8 mouse cellular contexts compared by ENCODE assay signal in the genomic region with DNA sequence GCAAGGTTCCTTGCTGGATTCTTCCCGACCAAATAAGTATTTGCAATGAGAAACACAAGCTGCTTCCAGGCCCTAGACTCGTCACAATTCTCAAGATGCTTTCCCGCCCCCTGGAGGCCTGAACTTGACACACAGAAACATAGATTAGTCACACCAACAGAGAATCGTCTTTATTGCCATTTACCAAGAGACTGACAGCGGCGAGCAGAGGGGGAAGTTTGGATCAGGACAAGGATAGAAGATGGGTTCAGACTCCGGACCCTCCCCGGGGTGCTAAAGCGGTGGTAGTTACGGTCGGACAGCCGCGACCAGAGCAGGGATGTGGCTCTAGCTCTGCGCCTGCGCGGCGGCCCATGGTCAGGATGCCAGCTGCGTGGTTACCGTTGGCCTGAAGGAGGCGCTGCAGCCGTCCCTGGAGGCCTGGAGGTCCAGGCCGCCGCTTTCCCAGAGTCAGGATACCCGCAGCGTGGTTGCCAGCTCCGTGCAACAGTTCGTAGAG. TPM values are rescaled to one million over a fixed set of nuclear protein-coding genes. Genes with fewer than 3 reads are reported as not detected.
DNase-seq lines count a peak whose midpoint lies in the region; ATAC-seq and TF ChIP-seq lines count a peak whose summit lies in the region.

No protein-coding gene starts in this region.

- under 1% methylated on average over 27 of the region's 27 CpGs for WGBS in lung, embryonic 15.5 days
- 1% methylated on average over 27 of the region's 27 CpGs for WGBS in thymus, adult 2 months

- TF ChIP-seq CTCF in thymus, adult 2 months (IDR thresholded peaks at IDR 0.05; ENCODE audit: borderline replicate concordance, control insufficient read depth, extremely low read depth, insufficient read depth, low read length, poor library complexity) = peak; percentile 95

- TF ChIP-seq POLR2A in thymus, adult 2 months (IDR thresholded peaks at IDR 0.05; ENCODE audit: control insufficient read depth, extremely low read depth, insufficient read depth, low read length, poor library complexity) = no peak

- H3K9ac ChIP-seq in lung, embryonic 15.5 days = peak overlapping the region; percentile 32

- peak overlapping the region; percentile 44 for H3K4me3 ChIP-seq in lung, embryonic 15.5 days
- H3K4me3 ChIP-seq in thymus, adult 2 months (ENCODE audit: control insufficient read depth, insufficient read depth, low read length) = peak overlapping the region; percentile 48

- peak; percentile 70 to 78 for ATAC-seq in hematopoietic stem cell, adult 5-6 weeks (replicated peaks in 1 of 2; ENCODE audit: insufficient read depth in 1 of 2, low FRiP score in 2 of 2, low TSS enrichment in 1 of 2, low read depth in 1 of 2, poor library complexity in 2 of 2, severe bottlenecking in 2 of 2)
- ATAC-seq in lung, embryonic 15.5 days (ENCODE audit: borderline replicate concordance, extremely low read depth, low FRiP score, low TSS enrichment) = peak; percentile 48; the same call in 1 of the 2 replicates

- peaks cover 17% of the 10 kb centered on the region for H3K4me1 ChIP-seq in lung, embryonic 15.5 days
- peaks cover 19% of the 10 kb centered on the region for H3K4me1 ChIP-seq in thymus, adult 2 months (replicated peaks; ENCODE audit: control insufficient read depth, insufficient read depth, low read length)

- no peak overlapping the region for H3K27ac ChIP-seq in lung, embryonic 15.5 days
- H3K27ac ChIP-seq in thymus, adult 2 months (ENCODE audit: control insufficient read depth, insufficient read depth, low read length) = no peak overlapping the region

- H3K36me3 ChIP-seq in lung, embryonic 15.5 days = no peaks in the 10 kb centered on the region
- no peaks in the 10 kb centered on the region for H3K36me3 ChIP-seq in thymus, adult 2 months (ENCODE audit: control insufficient read depth, insufficient read depth, low read length)

- no peaks in the 10 kb centered on the region for H3K9me3 ChIP-seq in lung, embryonic 15.5 days

- DNase-seq in MEL-GATA-1-ER (ENCODE audit: extremely low read depth, low read depth) = peak; percentile 41
- peak; percentile 95 for DNase-seq in cerebellum, adult 8-10 months
- peak; percentile 81 for DNase-seq in forelimb bud, embryonic 11.5 days (ENCODE audit: low read depth, low spot score)
- DNase-seq in layer of hippocampus, adult 8-10 months (ENCODE audit: low spot score in 2 of 2) = peak; percentile 78 to 90
- peak; percentile 62 for DNase-seq in ovary, adult 18-20 months (ENCODE audit: low spot score)
- DNase-seq in thymus, adult 2 months = peak; percentile 75

- H3K27me3 ChIP-seq in lung, embryonic 15.5 days = peaks cover 37% of the 10 kb centered on the region
- H3K27me3 ChIP-seq in thymus, adult 2 months (ENCODE audit: control insufficient read depth, insufficient read depth, low read length) = no peaks in the 10 kb centered on the region

- H3K4me2 ChIP-seq in lung, embryonic 15.5 days = peak overlapping the region; percentile 73

RNA-seq across cellular contexts. Expression of gene Hcrt, which starts 1.1 kb away (rescaled TPM):
- not detected in 2 replicates for total RNA-seq in hematopoietic stem cell, adult 5-6 weeks (2017)
- not detected for total RNA-seq in layer of hippocampus, adult 8-10 months (2022)
- polyA plus RNA-seq in lung, embryonic 15.5 days (2015; fragmentation: Nextera tagmentation; extraction: Ambion mirVana) = not detected in 2 replicates
- polyA plus RNA-seq in thymus, adult 2 months (2012; rRNA removed) = 0.57 TPM in 1 of 2 replicates, not detected in the other

RNA-seq across cellular contexts. Expression of gene Kcnh4, which starts 1.9 kb away (rescaled TPM):
- total RNA-seq in hematopoietic stem cell, adult 5-6 weeks (2017) = 0.13 TPM in 1 of 2 replicates, not detected in the other
- 1 to 10 TPM; 2.3 to 3.4 (median 2.7) TPM for total RNA-seq in layer of hippocampus, adult 8-10 months (2022)
- 0.04 TPM in 1 of 2 replicates, not detected in the other for polyA plus RNA-seq in lung, embryonic 15.5 days (2015; fragmentation: Nextera tagmentation; extraction: Ambion mirVana)
- polyA plus RNA-seq in thymus, adult 2 months (2012; rRNA removed) = 1.1 and 1.2 TPM in 2 replicates

RNA-seq across cellular contexts. Expression of gene Ghdc, which starts 9.2 kb away (rescaled TPM):
- total RNA-seq in hematopoietic stem cell, adult 5-6 weeks (2017) = 2.4 and 3.3 TPM in 2 replicates
- total RNA-seq in layer of hippocampus, adult 8-10 months (2022) = 1 to 10 TPM; 6.2 to 7.7 (median 6.9) TPM
- polyA plus RNA-seq in lung, embryonic 15.5 days (2015; fragmentation: Nextera tagmentation; extraction: Ambion mirVana) = 6.1 and 6.4 TPM in 2 replicates
- 6.8 and 7.9 TPM in 2 replicates for polyA plus RNA-seq in thymus, adult 2 months (2012; rRNA removed)

RNA-seq across cellular contexts. Expression of gene Rab5c, which starts 23.6 kb away (rescaled TPM):
- 75.3 and 87.9 TPM in 2 replicates for total RNA-seq in hematopoietic stem cell, adult 5-6 weeks (2017)
- total RNA-seq in layer of hippocampus, adult 8-10 months (2022) = 100 to 1,000 TPM; 134 to 163 (median 148) TPM
- 24.4 and 26.0 TPM in 2 replicates for polyA plus RNA-seq in lung, embryonic 15.5 days (2015; fragmentation: Nextera tagmentation; extraction: Ambion mirVana)
- polyA plus RNA-seq in thymus, adult 2 months (2012; rRNA removed) = 290 and 304 TPM in 2 replicates

RNA-seq across cellular contexts. Expression of gene Hspb9, which starts 47.9 kb away (rescaled TPM):
- not detected in 2 replicates for total RNA-seq in hematopoietic stem cell, adult 5-6 weeks (2017)
- not detected for total RNA-seq in layer of hippocampus, adult 8-10 months (2022)
- 0.23 and 0.32 TPM in 2 replicates for polyA plus RNA-seq in lung, embryonic 15.5 days (2015; fragmentation: Nextera tagmentation; extraction: Ambion mirVana)
- polyA plus RNA-seq in thymus, adult 2 months (2012; rRNA removed) = 0.24 and 0.31 TPM in 2 replicates

Comparison
In these comparisons a context has a peak if more than half of its experiments do, and no peak if none do; other contexts are left out.
1. DNase-seq: peak in every context shown above with its lines; median percentile 95 in cerebellum, adult 8-10 months; 84 in layer of hippocampus, adult 8-10 months; 81 in forelimb bud, embryonic 11.5 days; 75 in thymus, adult 2 months; 62 in ovary, adult 18-20 months; 41 in MEL-GATA-1-ER.